Mouse (Mus musculus): ENCODE data around the gene Zfp367. TPM values are rescaled to one million over a fixed set of nuclear protein-coding genes. Genes with fewer than 3 reads are reported as not detected.

The Zfp367 gene
- polyA plus RNA-seq (2012; fragmentation: generic; extraction: Trizol): 7.1 TPM
- long read RNA-seq, experiment 1, partial matches to known transcripts: 0 of 75 reads
- long read RNA-seq, experiment 1, other reads (novel, unspliced or antisense): 74 of 75 reads
- long read RNA-seq, experiment 2, transcript Zfp367-201 (5 exons, 3,532 nt): major isoform, 74 of 77 reads
- long read RNA-seq, experiment 2, partial matches to known transcripts: 0 of 77 reads
- long read RNA-seq, experiment 2, other reads (novel, unspliced or antisense): 0 of 77 reads

DNA sequence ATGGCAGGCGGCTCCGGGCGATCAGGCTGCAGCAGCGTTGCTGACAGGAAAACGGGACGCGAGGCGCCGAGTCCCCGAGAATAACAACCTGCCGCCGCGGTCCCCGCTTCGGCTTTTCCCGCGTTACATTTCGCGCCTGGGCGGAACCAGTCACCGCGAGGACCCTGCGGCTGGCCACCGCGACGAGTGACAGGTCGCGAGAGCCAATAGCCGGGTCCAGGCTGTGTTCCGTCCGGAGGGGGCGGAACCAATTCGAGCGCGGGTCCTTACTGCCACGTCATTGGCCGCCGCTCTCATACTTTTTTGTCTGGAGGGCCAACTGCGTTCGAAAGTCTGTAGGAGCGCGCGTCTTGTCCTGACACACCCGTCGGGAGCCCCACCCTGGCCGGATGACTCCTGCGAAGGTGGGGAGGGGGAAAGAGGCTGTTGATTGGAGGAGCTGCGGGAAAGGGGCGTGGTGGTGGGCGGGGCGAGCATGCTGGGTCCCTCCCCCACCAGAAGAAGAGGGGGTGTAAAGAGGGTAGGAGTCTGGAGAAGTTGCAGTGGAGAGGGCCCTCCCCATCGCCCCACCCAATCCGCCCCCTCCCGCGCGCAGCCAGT lies at the start of gene Zfp367:
Gene Zfp367 (minus strand): TSS at position 120 of the 600 bp plus-strand sequence.
- H3K27me3 ChIP-seq (ENCODE audit: control insufficient read depth, insufficient read depth, insufficient read length): no peaks in the 10 kb centered on the region
- no peaks in the 10 kb centered on the region for H3K36me3 ChIP-seq (ENCODE audit: control insufficient read depth, insufficient read depth)
- peaks cover 40% of the 10 kb centered on the region for H3K79me3 ChIP-seq (ENCODE audit: low read depth)
- peak within 1 kb of the TSS; percentile 82 for H3ac ChIP-seq (ENCODE audit: control insufficient read depth, insufficient read length, low read depth)
- TF ChIP-seq MAX (IDR thresholded peaks at IDR 0.05) (peak; percentile 14), CEBPB (IDR thresholded peaks at IDR 0.05; ENCODE audit: low read depth) (no peak)
- peak within 1 kb of the TSS; percentile 84 for H3K4me3 ChIP-seq (ENCODE audit: insufficient read depth, poor library complexity, severe bottlenecking)
- peaks cover 44% of the 10 kb centered on the region for H3K79me2 ChIP-seq (ENCODE audit: control insufficient read depth, insufficient read depth)

DNA sequence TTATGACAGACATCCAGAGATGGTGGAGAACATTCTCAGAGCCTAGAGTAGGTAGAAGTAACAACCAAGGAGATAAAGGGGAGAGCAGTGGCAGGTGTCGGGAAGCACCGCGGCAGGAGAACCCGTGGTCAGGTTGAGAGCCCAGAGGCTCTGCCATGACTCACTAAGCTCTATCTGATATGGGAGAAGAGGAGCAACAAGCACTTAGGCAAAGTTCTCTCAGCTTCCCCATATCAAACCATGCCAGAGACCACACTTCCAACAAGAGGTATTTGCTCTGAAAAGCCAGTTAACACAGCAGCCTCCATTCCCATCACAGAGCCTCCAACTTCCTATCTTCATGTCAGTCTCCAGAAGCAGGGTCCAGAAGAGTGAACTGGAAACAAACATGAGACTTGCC lies 47.9 kb upstream of the Zfp367 start:
- Histone ChIP-seq H3K79me3 (ENCODE audit: low read depth) (no peaks in the 10 kb centered on the region), H3ac (ENCODE audit: control insufficient read depth, insufficient read length, low read depth) (no peak overlapping the region), H3K27me3 (ENCODE audit: control insufficient read depth, insufficient read depth, insufficient read length) (no peaks in the 10 kb centered on the region), H3K4me3 (ENCODE audit: insufficient read depth, poor library complexity, severe bottlenecking) (no peak overlapping the region), H3K79me2 (ENCODE audit: control insufficient read depth, insufficient read depth) (no peaks in the 10 kb centered on the region), H3K36me3 (ENCODE audit: control insufficient read depth, insufficient read depth) (peaks cover 18% of the 10 kb centered on the region)
- TF ChIP-seq CTCF (IDR thresholded peaks at IDR 0.05; ENCODE audit: control insufficient read depth, insufficient read depth, insufficient read length) (no peak), MAX (IDR thresholded peaks at IDR 0.05) (no peak), FOSL1 (IDR thresholded peaks at IDR 0.05; ENCODE audit: insufficient read depth, low read length, poor library complexity, severe bottlenecking) (no peak), MYOG (IDR thresholded peaks at IDR 0.05; ENCODE audit: control insufficient read depth, extremely low read depth, insufficient read length) (no peak), USF1 (IDR thresholded peaks at IDR 0.05; ENCODE audit: low read depth) (no peak), CEBPB (IDR thresholded peaks at IDR 0.05; ENCODE audit: low read depth) (no peak), MYOD1 (IDR thresholded peaks at IDR 0.05; ENCODE audit: control insufficient read depth, insufficient read length, low read depth) (no peak)

DNA sequence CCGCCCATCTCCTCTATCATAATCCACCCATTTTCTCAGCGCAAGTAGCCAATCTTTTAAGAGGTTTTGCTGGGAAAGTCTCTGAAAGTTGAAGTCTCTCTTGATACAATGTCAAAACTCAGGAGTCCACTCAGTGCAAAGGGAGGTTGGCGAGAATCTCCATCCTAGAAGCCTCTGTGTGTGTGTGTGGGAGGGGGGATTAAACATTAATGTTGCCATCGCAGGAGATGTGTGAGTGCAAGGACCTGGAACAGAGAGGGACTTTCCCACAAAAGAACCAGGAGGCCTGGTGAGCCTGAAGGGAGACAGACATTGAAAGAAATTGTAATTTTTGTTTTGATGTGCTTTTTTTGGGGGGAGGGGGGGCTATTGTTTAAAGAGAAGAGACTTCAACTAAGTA lies 45.3 kb upstream of the Zfp367 start:
- H3K79me3 ChIP-seq (ENCODE audit: low read depth): no peaks in the 10 kb centered on the region
- H3K4me3 ChIP-seq (ENCODE audit: insufficient read depth, poor library complexity, severe bottlenecking): no peak overlapping the region
- no peak for TF ChIP-seq CEBPB (IDR thresholded peaks at IDR 0.05; ENCODE audit: low read depth)
- TF ChIP-seq MAX (IDR thresholded peaks at IDR 0.05): no peak
- TF ChIP-seq FOSL1 (IDR thresholded peaks at IDR 0.05; ENCODE audit: insufficient read depth, low read length, poor library complexity, severe bottlenecking): no peak
- no peak for TF ChIP-seq CTCF (IDR thresholded peaks at IDR 0.05; ENCODE audit: control insufficient read depth, insufficient read depth, insufficient read length)
- H3K79me2 ChIP-seq (ENCODE audit: control insufficient read depth, insufficient read depth): no peaks in the 10 kb centered on the region
- no peak overlapping the region for H3ac ChIP-seq (ENCODE audit: control insufficient read depth, insufficient read length, low read depth)
- H3K36me3 ChIP-seq (ENCODE audit: control insufficient read depth, insufficient read depth): peaks cover 15% of the 10 kb centered on the region
- no peaks in the 10 kb centered on the region for H3K27me3 ChIP-seq (ENCODE audit: control insufficient read depth, insufficient read depth, insufficient read length)

DNA sequence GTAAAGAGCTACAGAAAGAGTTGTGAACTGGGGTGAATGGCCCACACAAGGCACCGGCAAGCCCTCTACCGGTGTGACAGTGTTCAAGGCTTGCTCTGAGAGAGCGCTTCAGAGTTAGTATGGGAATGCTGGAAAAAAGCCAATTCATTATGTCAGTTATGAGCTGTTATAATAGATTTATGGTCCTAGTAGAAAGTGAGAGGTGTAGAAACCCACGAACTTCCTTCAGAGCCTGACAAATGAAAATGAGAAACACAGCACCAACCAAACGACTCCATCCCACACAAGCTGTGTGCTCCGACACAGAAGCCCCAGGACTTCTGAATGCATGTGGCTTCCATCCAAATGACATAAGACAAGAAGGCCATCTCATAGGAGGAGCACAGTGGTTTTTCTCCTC lies 44.9 kb upstream of the Zfp367 start:
- TF ChIP-seq MAX (IDR thresholded peaks at IDR 0.05): no peak
- no peak for TF ChIP-seq FOSL1 (IDR thresholded peaks at IDR 0.05; ENCODE audit: insufficient read depth, low read length, poor library complexity, severe bottlenecking)
- TF ChIP-seq MYOD1 (IDR thresholded peaks at IDR 0.05; ENCODE audit: control insufficient read depth, insufficient read length, low read depth): no peak
- peaks cover 15% of the 10 kb centered on the region for H3K36me3 ChIP-seq (ENCODE audit: control insufficient read depth, insufficient read depth)
- no peak overlapping the region for H3K4me3 ChIP-seq (ENCODE audit: insufficient read depth, poor library complexity, severe bottlenecking)
- no peaks in the 10 kb centered on the region for H3K27me3 ChIP-seq (ENCODE audit: control insufficient read depth, insufficient read depth, insufficient read length)
- no peaks in the 10 kb centered on the region for H3K79me2 ChIP-seq (ENCODE audit: control insufficient read depth, insufficient read depth)
- no peaks in the 10 kb centered on the region for H3K79me3 ChIP-seq (ENCODE audit: low read depth)
- H3ac ChIP-seq (ENCODE audit: control insufficient read depth, insufficient read length, low read depth): no peak overlapping the region

DNA sequence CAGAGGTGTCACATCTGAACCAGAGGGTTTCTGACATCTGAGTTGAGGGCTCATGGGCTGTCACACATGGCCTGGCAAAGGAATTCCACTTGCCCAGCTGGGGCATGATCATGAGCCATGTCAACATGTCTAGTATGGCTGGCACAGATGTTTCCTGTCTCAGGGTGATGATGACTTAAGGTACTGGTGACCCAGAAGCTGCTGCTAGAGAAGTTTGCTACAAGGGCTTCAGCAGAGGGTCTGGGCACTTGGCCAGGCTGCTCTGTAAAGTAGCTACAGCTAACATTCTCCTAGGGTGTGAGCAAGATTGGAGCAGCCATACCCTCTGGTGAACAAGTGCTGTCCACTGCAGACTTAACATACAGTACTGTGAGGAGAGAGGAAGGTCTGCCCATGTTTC lies 34.1 kb upstream of the Zfp367 start:
- H3K79me3 ChIP-seq (ENCODE audit: low read depth): no peaks in the 10 kb centered on the region
- no peaks in the 10 kb centered on the region for H3K79me2 ChIP-seq (ENCODE audit: control insufficient read depth, insufficient read depth)
- no peak overlapping the region for H3K4me3 ChIP-seq (ENCODE audit: insufficient read depth, poor library complexity, severe bottlenecking)
- TF ChIP-seq MYOG (IDR thresholded peaks at IDR 0.05; ENCODE audit: control insufficient read depth, extremely low read depth, insufficient read length): no peak
- H3ac ChIP-seq (ENCODE audit: control insufficient read depth, insufficient read length, low read depth): no peak overlapping the region
- no peaks in the 10 kb centered on the region for H3K27me3 ChIP-seq (ENCODE audit: control insufficient read depth, insufficient read depth, insufficient read length)
- peaks cover 7% of the 10 kb centered on the region for H3K36me3 ChIP-seq (ENCODE audit: control insufficient read depth, insufficient read depth)

DNA sequence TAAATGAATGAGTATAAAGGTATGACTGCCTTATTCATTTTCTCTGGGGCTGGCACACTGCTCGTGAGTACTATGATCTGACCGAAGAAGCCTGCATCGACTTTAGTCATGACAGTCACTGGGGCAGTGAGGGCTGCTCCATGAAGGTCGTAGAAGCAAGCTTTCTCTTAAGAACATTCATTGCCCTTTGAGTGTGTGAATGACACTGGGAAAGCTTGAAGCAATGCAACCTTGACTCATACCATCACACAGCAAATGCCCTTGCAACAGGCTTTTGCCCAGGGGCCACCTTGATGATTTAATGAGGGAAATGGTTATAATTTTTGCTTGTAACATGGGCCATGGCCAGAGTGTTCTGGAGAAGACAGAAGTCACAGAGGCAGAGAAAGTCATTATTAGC lies 33.5 kb upstream of the Zfp367 start:
- H3ac ChIP-seq (ENCODE audit: control insufficient read depth, insufficient read length, low read depth): no peak overlapping the region
- H3K79me2 ChIP-seq (ENCODE audit: control insufficient read depth, insufficient read depth): no peaks in the 10 kb centered on the region
- H3K36me3 ChIP-seq (ENCODE audit: control insufficient read depth, insufficient read depth): peaks cover 7% of the 10 kb centered on the region
- no peaks in the 10 kb centered on the region for H3K27me3 ChIP-seq (ENCODE audit: control insufficient read depth, insufficient read depth, insufficient read length)
- TF ChIP-seq MYOG (IDR thresholded peaks at IDR 0.05; ENCODE audit: control insufficient read depth, extremely low read depth, insufficient read length) (no peak), MAX (IDR thresholded peaks at IDR 0.05) (no peak), CTCF (IDR thresholded peaks at IDR 0.05; ENCODE audit: control insufficient read depth, insufficient read depth, insufficient read length) (no peak), FOSL1 (IDR thresholded peaks at IDR 0.05; ENCODE audit: insufficient read depth, low read length, poor library complexity, severe bottlenecking) (no peak), CEBPB (IDR thresholded peaks at IDR 0.05; ENCODE audit: low read depth) (no peak), MYOD1 (IDR thresholded peaks at IDR 0.05; ENCODE audit: control insufficient read depth, insufficient read length, low read depth) (no peak), USF1 (IDR thresholded peaks at IDR 0.05; ENCODE audit: low read depth) (no peak)
- no peaks in the 10 kb centered on the region for H3K79me3 ChIP-seq (ENCODE audit: low read depth)
- no peak overlapping the region for H3K4me3 ChIP-seq (ENCODE audit: insufficient read depth, poor library complexity, severe bottlenecking)
